Mouse (Mus musculus) regulatory T cell (primary cell): ENCODE measurements around the gene Steap2.

Experiments
- in situ Hi-C: fragments of 300-600 bp; cut with MboI, MseI; formaldehyde crosslinking; loops from one replicate; pipeline ENCODE4 v1.15.1; 2025; ENCODE audit warnings: high pct_unique_total_duplicates

Steap2 gene

GRCm38 (mm10) chr5:5664371-5664926, 29.9 kb downstream of the Steap2 start:
- in situ Hi-C loops, result loop anchor here (10.0 kb wide), 1 partner anchor 190 kb away; no protein-coding TSS in a partner anchor

- in situ Hi-C loops, result loop anchor here (10.0 kb wide), 1 partner anchor 191 kb away; no protein-coding TSS in a partner anchor
Measured at GRCm38 (mm10) chr5:5663655-5664370, 30.6 kb downstream of the Steap2 start, which contains the start of gene Cfap69. Cfap69 (minus strand) TSS chr5:5664239.

- in situ Hi-C loops, result loop anchor here (10.0 kb wide), 1 partner anchor 192 kb away; no protein-coding TSS in a partner anchor
Measured at GRCm38 (mm10) chr5:5663057-5663456, 31.3 kb downstream of the Steap2 start.

- in situ Hi-C loops, result no loop called here
Measured at GRCm38 (mm10) chr5:5658680-5659079, 35.7 kb downstream of the Steap2 start.

GRCm38 (mm10) chr5:5657932-5658331, 36.4 kb downstream of the Steap2 start:
- in situ Hi-C loops, result no loop called here

GRCm38 (mm10) chr5:5648817-5649569, 45.4 kb downstream of the Steap2 start:
- in situ Hi-C loops, result no loop called here

GRCm38 (mm10) chr5:5646173-5646572, 48.2 kb downstream of the Steap2 start:
- in situ Hi-C loops, result no loop called here

GRCm38 (mm10) chr5:5638496-5638895, 55.9 kb downstream of the Steap2 start:
- in situ Hi-C loops, result no loop called here

- in situ Hi-C loops, result no loop called here
Measured at GRCm38 (mm10) chr5:5625491-5625890, 68.9 kb downstream of the Steap2 start.

- in situ Hi-C loops, result no loop called here
Measured at GRCm38 (mm10) chr5:5618329-5618728, 76.0 kb downstream of the Steap2 start.
